Mouse (Mus musculus) kidney, embryonic 14.5 days (tissue): ENCODE measurements at regions not wholly inside any gene's neighbourhood (a gene's known extent, or its start where the extent isn't known, plus 50 kb on each side); places are given as distances from the start of the nearest gene placed in this dataset.

ENCODE experiments used
- ATAC-seq: fragments of 200-750 bp; cut with Nextera tagmentation; 2 replicates; pipeline ENCODE4 v1.8.0; 2017; ENCODE audit warnings: moderate number of reproducible peaks, mild to moderate bottlenecking, moderate TSS enrichment, moderate library complexity; ENCODE audit not compliant: low FRiP score, low TSS enrichment
- H3K27ac ChIP-seq: fragments of 300-500 bp; sonication (generic); 2 replicates; pipeline ENCODE4 v1.5.1; 2014; ENCODE audit warnings: low read depth, mild to moderate bottlenecking, low read length, moderate library complexity, mixed read lengths
- H3K27me3 ChIP-seq: fragments of 300-500 bp; sonication (generic); 2 replicates; pipeline ENCODE4 v1.6.1; 2014; ENCODE audit warnings: mild to moderate bottlenecking, low read length; ENCODE audit not compliant: control insufficient read depth, insufficient read depth
- H3K36me3 ChIP-seq: fragments of 300-500 bp; sonication (generic); 2 replicates; pipeline ENCODE4 v1.6.1; 2014; ENCODE audit warnings: low read length, mixed read lengths; ENCODE audit not compliant: control insufficient read depth, insufficient read depth
- H3K4me1 ChIP-seq: fragments of 300-500 bp; sonication (generic); 2 replicates; pipeline ENCODE4 v1.6.1; 2014; ENCODE audit warnings: low read length, mixed read lengths; ENCODE audit not compliant: control insufficient read depth, insufficient read depth
- H3K4me2 ChIP-seq: fragments of 300-500 bp; sonication (generic); replicated peaks from 2 replicates; pipeline ENCODE4 v1.6.1; 2014; ENCODE audit warnings: low read depth, mild to moderate bottlenecking, low read length
- H3K4me3 ChIP-seq: fragments of 300-500 bp; sonication (generic); 2 replicates; pipeline ENCODE4 v1.5.1; 2014; ENCODE audit warnings: mild to moderate bottlenecking, low read length
- H3K9ac ChIP-seq: fragments of 300-500 bp; sonication (generic); 2 replicates; pipeline ENCODE4 v1.6.1; 2014; ENCODE audit warnings: low read depth, mild to moderate bottlenecking, low read length, moderate library complexity
- H3K9me3 ChIP-seq: fragments of 300-500 bp; sonication (generic); 2 replicates; pipeline ENCODE4 v1.6.1; 2016; ENCODE audit warnings: low read length; ENCODE audit not compliant: control insufficient read depth
- WGBS: fragments of 180-500 bp; shearing (Covaris S2); extraction: QIAGEN DNeasy Blood & Tissue Kit; methylation state at CpG from one replicate; pipeline ENCODE4 v1.1.7; 2014; 5-methylcytosine and 5-hydroxymethylcytosine counted together

- H3K27me3 ChIP-seq = no peaks in the 10 kb centered on the region
- H3K4me2 ChIP-seq = no peak overlapping the region
- H3K9ac ChIP-seq = no peak overlapping the region
- H3K27ac ChIP-seq = no peak overlapping the region
- no peaks in the 10 kb centered on the region for H3K4me1 ChIP-seq
- no peak for ATAC-seq
- WGBS = 24% methylated on average over 4 of the region's 4 CpGs
- no peak overlapping the region for H3K4me3 ChIP-seq
- 0 out of 2 replicates have a peak, but pooled peaks cover 3% of the 10 kb centered on the region for H3K9me3 ChIP-seq
- H3K36me3 ChIP-seq = no peaks in the 10 kb centered on the region
These were observed 165.8 kb upstream of the Mocs1 start for GRCm38 (mm10) chr17:49262394-49262793.

GRCm38 (mm10) chr17:49266343-49266742, 161.8 kb upstream of the Mocs1 start:
- no peak for ATAC-seq
- WGBS = 87% methylated on average over 4 of the region's 4 CpGs
- Histone ChIP-seq H3K4me2 (no peak overlapping the region), H3K4me3 (no peak overlapping the region), H3K27me3 (no peaks in the 10 kb centered on the region), H3K9ac (no peak overlapping the region), H3K27ac (no peak overlapping the region), H3K9me3 (no peaks in the 10 kb centered on the region), H3K36me3 (no peaks in the 10 kb centered on the region), H3K4me1 (no peaks in the 10 kb centered on the region)

DNA sequence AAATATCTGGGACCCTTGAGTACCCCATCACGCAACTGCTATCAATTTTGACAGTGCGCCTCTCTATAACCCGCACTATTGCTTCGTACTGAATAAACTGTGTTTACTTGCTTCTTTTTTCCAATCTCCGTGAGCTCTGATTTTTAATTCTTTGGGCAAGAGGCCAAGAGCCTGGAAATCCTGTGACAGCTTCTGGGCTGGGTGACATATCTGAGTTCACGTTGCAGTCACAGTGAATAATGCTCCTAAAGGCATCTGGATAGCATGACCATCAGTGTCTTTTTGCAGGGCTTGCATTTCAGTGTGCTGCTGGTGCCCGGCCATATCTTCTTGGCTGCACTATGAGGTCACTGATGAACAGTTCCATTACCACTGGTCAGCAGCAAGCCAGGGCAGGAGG, 158.2 kb upstream of the Mocs1 start:
- Histone ChIP-seq H3K4me3 (no peak overlapping the region), H3K9ac (no peak overlapping the region), H3K36me3 (no peaks in the 10 kb centered on the region), H3K4me2 (no peak overlapping the region), H3K4me1 (0 out of 2 replicates have a peak, but pooled peaks cover 7% of the 10 kb centered on the region), H3K27me3 (no peaks in the 10 kb centered on the region), H3K9me3 (no peaks in the 10 kb centered on the region), H3K27ac (no peak overlapping the region)
- 0 out of 2 replicates have a peak, but pooled peaks have one; percentile 20 for ATAC-seq
- WGBS = 67% methylated on average over 7 of the region's 7 CpGs

- Histone ChIP-seq H3K4me2 (no peak overlapping the region), H3K4me3 (no peak overlapping the region), H3K27me3 (no peaks in the 10 kb centered on the region), H3K9ac (no peak overlapping the region), H3K9me3 (no peaks in the 10 kb centered on the region), H3K36me3 (no peaks in the 10 kb centered on the region), H3K4me1 (0 out of 2 replicates have a peak, but pooled peaks cover 7% of the 10 kb centered on the region), H3K27ac (no peak overlapping the region)
- ATAC-seq = peak; percentile 78
- WGBS = 61% methylated on average over 11 of the region's 11 CpGs
These were observed 155.3 kb upstream of the Mocs1 start for GRCm38 (mm10) chr17:49272661-49273448.

- Histone ChIP-seq H3K9ac (no peak overlapping the region), H3K27me3 (no peaks in the 10 kb centered on the region), H3K36me3 (no peaks in the 10 kb centered on the region), H3K9me3 (no peaks in the 10 kb centered on the region), H3K4me2 (no peak overlapping the region), H3K27ac (no peak overlapping the region), H3K4me1 (peaks cover 12% of the 10 kb centered on the region; the same call in 1 of the 2 replicates), H3K4me3 (no peak overlapping the region)
- 91% methylated on average over 3 of the region's 3 CpGs for WGBS
- no peak for ATAC-seq
These were observed 153.2 kb upstream of the Mocs1 start for GRCm38 (mm10) chr17:49274936-49275335.

GRCm38 (mm10) chr17:49275421-49275820, 152.7 kb upstream of the Mocs1 start:
- no peaks in the 10 kb centered on the region for H3K36me3 ChIP-seq
- H3K9ac ChIP-seq = no peak overlapping the region
- no peak overlapping the region for H3K4me2 ChIP-seq
- peaks cover 12% of the 10 kb centered on the region; the same call in 1 of the 2 replicates for H3K4me1 ChIP-seq
- no peak overlapping the region for H3K4me3 ChIP-seq
- no peaks in the 10 kb centered on the region for H3K27me3 ChIP-seq
- WGBS = 80% methylated on average over 2 of the region's 2 CpGs
- no peaks in the 10 kb centered on the region for H3K9me3 ChIP-seq
- ATAC-seq = no peak
- no peak overlapping the region for H3K27ac ChIP-seq

- Histone ChIP-seq H3K27ac (no peak overlapping the region), H3K9me3 (no peaks in the 10 kb centered on the region), H3K4me1 (peaks cover 12% of the 10 kb centered on the region; the same call in 1 of the 2 replicates), H3K4me3 (no peak overlapping the region), H3K9ac (no peak overlapping the region), H3K36me3 (no peaks in the 10 kb centered on the region), H3K4me2 (no peak overlapping the region), H3K27me3 (no peaks in the 10 kb centered on the region)
- ATAC-seq = no peak
- 97% methylated on average over 2 of the region's 2 CpGs for WGBS
These were observed 152.2 kb upstream of the Mocs1 start for GRCm38 (mm10) chr17:49275916-49276315.

DNA sequence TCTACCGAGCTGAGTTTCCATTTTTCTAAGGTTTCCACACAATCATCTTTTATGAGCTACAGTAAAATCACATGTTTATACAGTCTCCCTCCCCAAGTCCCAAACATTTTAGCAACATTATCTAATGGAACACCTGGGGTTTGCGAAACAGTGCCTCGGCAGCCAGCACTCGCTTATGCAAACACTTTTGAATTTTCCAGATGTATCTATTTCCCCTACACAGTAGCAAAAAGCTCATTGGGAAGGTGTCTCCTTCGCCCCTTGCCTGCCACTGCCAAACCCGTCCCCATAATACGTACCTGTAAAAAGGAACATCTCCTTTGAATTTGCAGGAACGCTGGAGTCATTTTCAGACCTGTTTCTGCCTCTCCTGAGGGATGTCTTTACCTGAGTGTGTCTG, 149.6 kb upstream of the Mocs1 start:
- H3K27me3 ChIP-seq = no peaks in the 10 kb centered on the region
- no peak overlapping the region for H3K4me2 ChIP-seq
- peaks cover 6% of the 10 kb centered on the region; the same call in 1 of the 2 replicates for H3K4me1 ChIP-seq
- 47% methylated on average over 8 of the region's 8 CpGs for WGBS
- no peak overlapping the region for H3K4me3 ChIP-seq
- no peak overlapping the region for H3K27ac ChIP-seq
- H3K36me3 ChIP-seq = no peaks in the 10 kb centered on the region
- H3K9ac ChIP-seq = no peak overlapping the region
- ATAC-seq = no peak
- peaks cover 3% of the 10 kb centered on the region; the same call in 1 of the 2 replicates for H3K9me3 ChIP-seq

GRCm38 (mm10) chr17:49278973-49279727, 149.0 kb upstream of the Mocs1 start:
- Histone ChIP-seq H3K27me3 (no peaks in the 10 kb centered on the region), H3K36me3 (no peaks in the 10 kb centered on the region), H3K27ac (peak overlapping the region; percentile 17; the same call in 1 of the 2 replicates), H3K9me3 (peaks cover 3% of the 10 kb centered on the region; the same call in 1 of the 2 replicates), H3K9ac (no peak overlapping the region), H3K4me2 (no peak overlapping the region), H3K4me1 (peaks cover 6% of the 10 kb centered on the region; the same call in 1 of the 2 replicates), H3K4me3 (no peak overlapping the region)
- WGBS = 49% methylated on average over 10 of the region's 10 CpGs
- peak; percentile 85 for ATAC-seq
